Mouse (Mus musculus): Measurements from ENCODE around the gene Ackr1. TPM values are rescaled to one million over a fixed set of nuclear protein-coding genes. Genes with fewer than 3 reads are reported as not detected.

Ackr1 gene
- polyA plus RNA-seq, 1 experiment, result 2.1 TPM

DNA sequence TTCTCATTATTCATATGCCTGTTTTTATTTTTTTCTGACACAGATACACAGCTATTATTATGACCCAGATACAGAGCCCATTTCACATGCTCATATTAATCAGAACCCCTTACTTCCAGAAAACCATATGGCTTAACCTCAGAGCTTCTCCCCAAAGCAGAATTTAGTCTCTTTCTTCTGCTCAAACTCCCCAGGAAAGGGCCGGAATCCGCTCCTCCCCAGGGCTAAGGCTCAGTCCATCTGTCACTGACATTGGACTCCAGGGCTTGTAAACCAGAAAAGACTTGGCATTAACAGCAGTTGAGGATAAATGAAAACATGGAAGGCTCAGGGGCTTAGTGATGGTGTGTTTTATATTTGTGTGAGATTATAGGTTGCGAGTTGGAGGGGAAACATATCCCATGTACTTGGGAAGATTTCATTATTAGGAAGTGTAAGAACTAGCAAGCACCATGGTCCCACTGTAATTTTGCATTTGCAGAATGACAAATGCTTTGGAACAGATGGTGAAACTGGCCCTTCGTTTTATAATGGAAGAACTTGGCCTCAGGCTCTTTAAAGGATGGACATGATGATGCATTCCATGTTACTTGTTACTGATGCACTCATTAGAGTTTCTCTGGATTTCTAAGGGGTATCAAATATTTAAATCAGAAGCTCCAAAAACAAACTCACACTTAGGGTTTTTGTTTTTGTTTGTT, 26.2 kb upstream of the Ackr1 start:
- Histone ChIP-seq H3K27ac (replicated peaks; ENCODE audit: low read depth, low read length) (no peak overlapping the region), H3K4me3 (ENCODE audit: insufficient read depth, low read depth, low read length) (no peak overlapping the region), H3K4me1 (ENCODE audit: control insufficient read depth, insufficient read depth, insufficient read length, low read length) (no peaks in the 10 kb centered on the region; the same call in 1 of the 2 replicates)

GRCm38 (mm10) chr1:173357799-173358198, 24.2 kb upstream of the Ackr1 start:
- H3K27ac ChIP-seq (replicated peaks; ENCODE audit: low read depth, low read length), result no peak overlapping the region
- no peaks in the 10 kb centered on the region; the same call in 1 of the 2 replicates for H3K4me1 ChIP-seq (ENCODE audit: control insufficient read depth, insufficient read depth, insufficient read length, low read length)
- no peak overlapping the region for H3K4me3 ChIP-seq (ENCODE audit: insufficient read depth, low read depth, low read length)

GRCm38 (mm10) chr1:173356699-173357098, 23.1 kb upstream of the Ackr1 start:
- no peak overlapping the region for H3K4me3 ChIP-seq (ENCODE audit: insufficient read depth, low read depth, low read length)
- no peaks in the 10 kb centered on the region; the same call in 1 of the 2 replicates for H3K4me1 ChIP-seq (ENCODE audit: control insufficient read depth, insufficient read depth, insufficient read length, low read length)
- H3K27ac ChIP-seq (replicated peaks; ENCODE audit: low read depth, low read length), result no peak overlapping the region

GRCm38 (mm10) chr1:173355107-173355846, 21.7 kb upstream of the Ackr1 start:
- no peaks in the 10 kb centered on the region; the same call in 1 of the 2 replicates for H3K4me1 ChIP-seq (ENCODE audit: control insufficient read depth, insufficient read depth, insufficient read length, low read length)
- H3K4me3 ChIP-seq (ENCODE audit: insufficient read depth, low read depth, low read length), result no peak overlapping the region
- no peak overlapping the region for H3K27ac ChIP-seq (replicated peaks; ENCODE audit: low read depth, low read length)

GRCm38 (mm10) chr1:173350372-173350957, 16.9 kb upstream of the Ackr1 start, which contains the start of gene Aim2:
Gene Aim2, plus strand, starts transcription at chr1:173350879.
- Histone ChIP-seq H3K4me1 (ENCODE audit: control insufficient read depth, insufficient read depth, insufficient read length, low read length) (no peaks in the 10 kb centered on the region), H3K4me3 (ENCODE audit: insufficient read depth, low read depth, low read length) (no peak within 1 kb of the TSS), H3K27ac (replicated peaks; ENCODE audit: low read depth, low read length) (no peak within 1 kb of the TSS)

DNA sequence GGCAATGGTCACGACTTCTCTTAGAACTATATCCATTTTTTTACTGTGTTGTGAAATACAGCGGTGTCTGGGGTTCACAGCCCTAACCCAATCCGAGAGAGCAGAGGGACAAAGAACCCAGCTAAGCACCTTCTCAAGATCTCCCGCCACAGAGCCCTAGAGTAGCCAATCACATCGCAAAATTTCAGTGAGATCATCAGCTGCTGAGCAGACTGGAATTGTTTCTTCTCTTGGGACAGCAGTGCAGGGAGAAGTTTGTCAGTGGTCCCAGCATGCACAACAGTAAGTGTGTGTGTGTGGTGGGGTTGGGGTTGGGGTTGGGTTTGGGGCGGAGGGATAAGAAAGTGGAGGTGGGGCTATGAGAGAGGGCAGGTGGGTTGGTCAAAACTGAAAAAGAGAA, 16.4 kb upstream of the Ackr1 start:
- Histone ChIP-seq H3K4me3 (ENCODE audit: insufficient read depth, low read depth, low read length) (no peak overlapping the region), H3K27ac (replicated peaks; ENCODE audit: low read depth, low read length) (no peak overlapping the region), H3K4me1 (ENCODE audit: control insufficient read depth, insufficient read depth, insufficient read length, low read length) (no peaks in the 10 kb centered on the region)

DNA sequence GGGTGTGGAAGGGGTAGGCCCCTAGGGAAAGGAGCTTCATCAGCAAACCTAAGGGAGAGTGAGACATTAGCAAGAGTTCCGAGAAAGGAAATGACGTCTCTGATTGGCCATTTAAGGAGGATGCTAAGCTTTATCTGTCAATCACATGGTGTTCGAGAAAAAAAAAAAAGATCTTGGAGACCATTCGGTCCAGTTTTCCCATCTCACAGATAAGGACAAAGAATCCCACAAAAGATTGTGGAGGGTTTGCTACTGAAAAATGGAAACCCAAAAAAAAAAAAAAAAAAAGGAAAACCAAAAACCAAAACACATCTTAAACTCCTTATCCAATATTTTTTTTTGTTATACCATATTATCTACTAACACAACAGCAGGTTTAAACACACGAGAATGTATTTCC, 15.6 kb upstream of the Ackr1 start:
- H3K4me1 ChIP-seq (ENCODE audit: control insufficient read depth, insufficient read depth, insufficient read length, low read length), result no peaks in the 10 kb centered on the region
- H3K27ac ChIP-seq (replicated peaks; ENCODE audit: low read depth, low read length), result no peak overlapping the region
- no peak overlapping the region for H3K4me3 ChIP-seq (ENCODE audit: insufficient read depth, low read depth, low read length)

DNA sequence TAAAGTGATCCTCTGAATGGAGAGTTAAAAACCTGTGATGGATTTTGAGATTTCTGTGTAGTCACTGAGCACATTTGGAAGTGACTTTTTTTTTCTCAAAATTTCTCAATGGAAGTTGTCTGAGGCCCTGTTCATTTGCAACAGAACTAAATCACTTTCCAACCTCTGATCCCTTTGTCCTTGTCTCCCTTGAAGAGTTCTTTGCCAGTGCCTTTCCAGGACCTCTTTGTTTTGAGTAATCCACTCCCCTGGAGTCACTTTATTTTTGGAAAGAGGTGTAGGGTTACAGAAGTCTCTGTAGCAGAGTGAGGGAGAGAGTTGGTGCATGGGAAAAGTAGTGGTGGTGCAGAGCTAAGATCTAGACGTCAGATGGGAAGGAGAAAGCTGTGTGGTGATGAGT, 15.0 kb upstream of the Ackr1 start:
- no peak overlapping the region for H3K27ac ChIP-seq (replicated peaks; ENCODE audit: low read depth, low read length)
- no peaks in the 10 kb centered on the region for H3K4me1 ChIP-seq (ENCODE audit: control insufficient read depth, insufficient read depth, insufficient read length, low read length)
- no peak overlapping the region for H3K4me3 ChIP-seq (ENCODE audit: insufficient read depth, low read depth, low read length)

- no peak overlapping the region for H3K4me3 ChIP-seq (ENCODE audit: insufficient read depth, low read depth, low read length)
- no peak overlapping the region for H3K27ac ChIP-seq (replicated peaks; ENCODE audit: low read depth, low read length)
- no peaks in the 10 kb centered on the region for H3K4me1 ChIP-seq (ENCODE audit: control insufficient read depth, insufficient read depth, insufficient read length, low read length)
These were observed 11.6 kb upstream of the Ackr1 start for GRCm38 (mm10) chr1:173345112-173345511.

- H3K4me1 ChIP-seq (ENCODE audit: control insufficient read depth, insufficient read depth, insufficient read length, low read length), result no peaks in the 10 kb centered on the region
- no peak overlapping the region for H3K4me3 ChIP-seq (ENCODE audit: insufficient read depth, low read depth, low read length)
- no peak overlapping the region for H3K27ac ChIP-seq (replicated peaks; ENCODE audit: low read depth, low read length)
These were observed 10.4 kb upstream of the Ackr1 start for GRCm38 (mm10) chr1:173343934-173344333.

- Histone ChIP-seq H3K4me1 (ENCODE audit: control insufficient read depth, insufficient read depth, insufficient read length, low read length) (no peaks in the 10 kb centered on the region), H3K27ac (replicated peaks; ENCODE audit: low read depth, low read length) (no peak overlapping the region), H3K4me3 (ENCODE audit: insufficient read depth, low read depth, low read length) (no peak overlapping the region)
These were observed 8.9 kb upstream of the Ackr1 start for GRCm38 (mm10) chr1:173342425-173342824.

GRCm38 (mm10) chr1:173339543-173339942, 6.0 kb upstream of the Ackr1 start:
- H3K4me3 ChIP-seq (ENCODE audit: insufficient read depth, low read depth, low read length), result no peak overlapping the region
- no peaks in the 10 kb centered on the region for H3K4me1 ChIP-seq (ENCODE audit: control insufficient read depth, insufficient read depth, insufficient read length, low read length)
- H3K27ac ChIP-seq (replicated peaks; ENCODE audit: low read depth, low read length), result no peak overlapping the region

DNA sequence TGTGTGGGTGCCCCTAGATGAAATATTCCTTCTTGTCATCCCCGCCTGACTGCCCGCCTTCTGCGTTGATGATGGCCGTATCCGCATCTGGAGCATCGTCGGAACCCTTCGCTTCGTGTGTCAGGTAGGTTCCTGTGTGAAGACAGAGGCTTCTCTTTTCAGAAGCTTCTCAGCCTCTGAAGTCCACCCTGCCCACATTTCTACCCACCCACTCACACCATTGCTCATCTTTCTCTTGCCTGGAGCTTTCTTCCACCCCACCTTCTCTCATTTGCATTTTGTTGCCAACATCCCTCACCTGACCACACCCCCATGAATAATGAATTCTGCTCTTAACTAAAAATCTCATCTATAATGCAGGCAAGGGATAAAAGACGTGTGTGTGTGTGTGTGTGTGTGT, 3.5 kb upstream of the Ackr1 start:
- Histone ChIP-seq H3K4me3 (ENCODE audit: insufficient read depth, low read depth, low read length) (no peak overlapping the region), H3K27ac (replicated peaks; ENCODE audit: low read depth, low read length) (no peak overlapping the region), H3K4me1 (ENCODE audit: control insufficient read depth, insufficient read depth, insufficient read length, low read length) (no peaks in the 10 kb centered on the region)

DNA sequence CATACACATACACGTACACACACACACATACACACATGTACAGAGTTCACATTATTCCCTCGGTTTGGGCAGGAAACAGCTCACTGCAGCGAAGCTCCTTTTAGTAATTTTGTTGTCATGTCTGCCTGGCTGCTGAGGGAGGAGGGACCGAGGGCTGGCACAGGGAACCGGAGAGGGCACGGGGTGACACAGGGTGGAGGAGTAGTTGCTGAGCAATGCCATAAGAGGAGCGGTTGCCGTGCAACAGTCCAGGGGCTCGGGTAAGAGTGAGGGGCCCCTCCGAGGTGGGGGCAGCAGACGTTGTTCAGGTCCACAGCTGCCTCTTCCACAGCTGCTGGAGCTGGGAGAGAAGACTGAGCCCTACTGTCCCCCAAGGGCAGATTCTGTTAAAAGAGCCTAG, 2.4 kb upstream of the Ackr1 start:
- H3K4me1 ChIP-seq (ENCODE audit: control insufficient read depth, insufficient read depth, insufficient read length, low read length), result no peaks in the 10 kb centered on the region
- H3K27ac ChIP-seq (replicated peaks; ENCODE audit: low read depth, low read length), result no peak overlapping the region
- H3K4me3 ChIP-seq (ENCODE audit: insufficient read depth, low read depth, low read length), result no peak overlapping the region

DNA sequence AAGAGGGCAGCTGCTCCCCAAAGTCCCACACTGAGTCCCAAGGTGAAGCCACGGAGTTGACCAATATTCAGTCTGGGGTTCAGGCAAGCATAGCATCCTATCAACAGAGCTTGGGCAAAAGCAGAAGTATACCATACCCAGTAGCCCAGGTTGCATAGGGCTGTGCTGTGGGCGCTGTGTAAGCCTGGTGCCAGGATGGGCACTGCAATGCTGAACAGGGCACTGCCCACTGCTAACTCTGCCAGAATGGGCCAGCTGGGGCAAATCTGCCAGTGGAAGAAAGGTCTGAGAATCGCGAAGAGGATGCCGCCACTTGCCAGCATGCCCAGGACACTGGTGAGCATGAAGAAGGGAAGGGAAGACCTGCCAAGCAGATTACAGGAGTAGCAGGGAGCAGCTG, 1.1 kb downstream of the Ackr1 start:
- Histone ChIP-seq H3K4me3 (ENCODE audit: insufficient read depth, low read depth, low read length) (no peak overlapping the region), H3K27ac (replicated peaks; ENCODE audit: low read depth, low read length) (no peak overlapping the region), H3K4me1 (ENCODE audit: control insufficient read depth, insufficient read depth, insufficient read length, low read length) (no peaks in the 10 kb centered on the region)
